Mouse (Mus musculus) brain, embryonic 14.5 days (tissue): ENCODE measurements around the gene Olfr643.

Experiments
- CTCF ChIP-seq: fragments of 200-500 bp; IDR thresholded peaks from 2 replicates; pipeline ENCODE4 v1.5.1; 2012; ENCODE audit warnings: inconsistent platforms, mild to moderate bottlenecking, moderate library complexity, borderline replicate concordance; ENCODE audit not compliant: insufficient read depth, insufficient read length; ENCODE audit errors: extremely low read depth
- POLR2A ChIP-seq: fragments of 200-500 bp; IDR thresholded peaks from 2 replicates; pipeline ENCODE4 v1.6.1; 2012; ENCODE audit warnings: mild to moderate bottlenecking, inconsistent platforms, borderline replicate concordance; ENCODE audit not compliant: poor library complexity, insufficient read depth, insufficient read length, severe bottlenecking; ENCODE audit errors: extremely low read depth

DNA sequence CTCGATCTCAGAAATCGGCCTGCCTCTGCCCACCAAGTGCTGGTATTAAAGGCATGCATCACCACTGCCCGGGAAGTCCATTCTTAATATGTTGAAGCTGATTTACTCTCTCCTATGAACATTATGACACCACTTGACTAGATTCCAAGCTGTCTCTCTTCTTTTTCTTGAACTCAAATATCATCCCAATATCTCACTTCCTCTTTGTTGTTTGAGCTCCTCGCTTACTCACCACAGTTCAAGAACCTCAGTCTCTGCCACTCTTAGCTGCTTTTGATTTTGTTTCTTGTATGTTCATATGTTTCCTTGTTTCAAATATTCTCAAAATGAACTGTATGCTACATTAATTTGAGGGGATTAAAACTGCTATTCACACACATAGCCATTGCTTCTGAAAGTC, 86.5 kb downstream of the Olfr643 start:
- TF ChIP-seq CTCF, result no peak
- TF ChIP-seq POLR2A, result no peak
